Mouse (Mus musculus): ENCODE results near the gene Rab1b. TPM values are rescaled to one million over a fixed set of nuclear protein-coding genes. Genes with fewer than 3 reads are reported as not detected.
A peak's percentile ranks its signal among the peaks of the same experiment; 100 is the strongest.
"Not testable (repeated sequence)": the region's sequence is repeated elsewhere in the genome, so short reads cannot be mapped to it uniquely, and the experiment has no call there.

Rab1b gene
- polyA plus RNA-seq (2015; fragmentation: Nextera tagmentation; extraction: Ambion mirVana): 238 and 242 TPM in 2 replicates

- WGBS: under 1% methylated on average over 46 of the region's 46 CpGs
- Histone ChIP-seq H3K27me3 (no peaks in the 10 kb centered on the region), H3K9me3 (no peaks in the 10 kb centered on the region), H3K27ac (peak within 1 kb of the TSS; percentile 96), H3K36me3 (peaks cover 77% of the 10 kb centered on the region), H3K9ac (replicated peaks) (peak within 1 kb of the TSS; percentile 89), H3K4me2 (replicated peaks) (peak within 1 kb of the TSS; percentile 97), H3K4me1 (replicated peaks) (peaks cover 26% of the 10 kb centered on the region), H3K4me3 (replicated peaks) (peak within 1 kb of the TSS; percentile 73)
- ATAC-seq: peak; percentile 96
These were observed at the start of gene Rab1b for GRCm38 (mm10) chr19:5106731-5107191. Gene Rab1b (minus strand): TSS chr19:5107072.

DNA sequence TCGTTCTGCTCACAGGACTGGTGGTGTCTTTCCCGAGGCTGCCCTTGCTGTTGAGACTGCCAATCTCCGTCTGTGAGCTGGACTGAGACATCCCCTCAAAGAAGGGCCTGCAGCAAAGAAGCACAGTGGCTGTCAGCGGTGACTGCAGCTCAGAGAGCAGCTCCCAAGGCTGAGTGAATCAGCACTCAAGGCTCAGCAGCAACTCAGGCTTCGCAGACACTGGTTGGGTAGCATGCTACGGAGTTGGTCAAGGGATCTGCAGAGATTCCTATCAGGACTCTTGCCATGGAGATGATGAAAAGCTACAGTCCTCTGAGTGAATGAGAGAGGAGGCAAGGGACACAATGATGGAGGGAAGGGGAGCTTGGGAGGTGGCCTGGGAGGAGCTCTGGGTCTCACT lies 45.4 kb upstream of the Rab1b start:
- Histone ChIP-seq H3K4me3 (replicated peaks) (no peak overlapping the region), H3K9ac (replicated peaks) (no peak overlapping the region), H3K27me3 (no peaks in the 10 kb centered on the region), H3K36me3 (peaks cover 31% of the 10 kb centered on the region), H3K4me1 (replicated peaks) (no peaks in the 10 kb centered on the region), H3K4me2 (replicated peaks) (no peak overlapping the region), H3K27ac (no peak overlapping the region), H3K9me3 (no peaks in the 10 kb centered on the region)
- 94% methylated on average over 6 of the region's 6 CpGs for WGBS
- no peak for ATAC-seq

DNA sequence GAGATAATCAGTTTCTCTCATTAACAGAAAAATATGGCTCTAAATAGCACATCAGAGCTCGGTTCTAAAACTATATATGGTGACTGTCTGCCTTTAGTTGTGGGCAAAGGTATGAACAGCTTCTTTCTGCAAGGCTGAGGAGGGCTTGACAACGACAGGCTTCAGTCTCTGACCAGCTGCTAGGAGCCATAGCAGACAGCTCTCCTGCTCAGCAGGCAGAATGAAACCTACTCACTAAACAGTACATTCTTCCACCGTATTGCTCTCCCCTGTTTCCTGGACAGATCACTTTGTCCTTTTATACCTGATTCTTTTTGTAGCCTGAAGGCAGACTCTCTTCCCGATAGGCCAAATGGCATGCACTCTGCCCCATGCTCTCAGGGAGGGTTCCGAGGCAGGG lies 44.9 kb upstream of the Rab1b start:
- Histone ChIP-seq H3K4me3 (replicated peaks) (no peak overlapping the region), H3K4me1 (replicated peaks) (no peaks in the 10 kb centered on the region), H3K27ac (no peak overlapping the region), H3K9ac (replicated peaks) (no peak overlapping the region), H3K9me3 (no peaks in the 10 kb centered on the region), H3K27me3 (no peaks in the 10 kb centered on the region), H3K4me2 (replicated peaks) (no peak overlapping the region), H3K36me3 (peaks cover 31% of the 10 kb centered on the region)
- 86% methylated on average over 5 of the region's 5 CpGs for WGBS
- no peak for ATAC-seq

GRCm38 (mm10) chr19:5151331-5151730 lies 44.5 kb upstream of the Rab1b start:
- ATAC-seq: 0 out of 2 replicates have a peak, but pooled peaks have one; percentile 24
- Histone ChIP-seq H3K36me3 (peaks cover 33% of the 10 kb centered on the region), H3K9ac (replicated peaks) (no peak overlapping the region), H3K27ac (no peak overlapping the region), H3K9me3 (no peaks in the 10 kb centered on the region), H3K27me3 (no peaks in the 10 kb centered on the region), H3K4me3 (replicated peaks) (no peak overlapping the region), H3K4me2 (replicated peaks) (no peak overlapping the region), H3K4me1 (replicated peaks) (no peaks in the 10 kb centered on the region)
- 46% methylated on average over 3 of the region's 3 CpGs for WGBS

GRCm38 (mm10) chr19:5150358-5150757 lies 43.5 kb upstream of the Rab1b start:
- H3K4me2 ChIP-seq (replicated peaks): no peak overlapping the region
- no peak overlapping the region for H3K9ac ChIP-seq (replicated peaks)
- H3K4me1 ChIP-seq (replicated peaks): no peaks in the 10 kb centered on the region
- H3K36me3 ChIP-seq: peaks cover 36% of the 10 kb centered on the region
- no peak for ATAC-seq
- H3K27ac ChIP-seq: no peak overlapping the region
- no peaks in the 10 kb centered on the region for H3K27me3 ChIP-seq
- H3K4me3 ChIP-seq (replicated peaks): no peak overlapping the region
- H3K9me3 ChIP-seq: no peaks in the 10 kb centered on the region
- WGBS: 93% methylated on average over 6 of the region's 6 CpGs

- WGBS: 91% methylated on average over 5 of the region's 6 CpGs
- not testable (repeated sequence) for H3K9me3 ChIP-seq; H3K4me1 ChIP-seq (replicated peaks); ATAC-seq; H3K4me3 ChIP-seq (replicated peaks); H3K4me2 ChIP-seq (replicated peaks); H3K27me3 ChIP-seq; H3K27ac ChIP-seq; H3K9ac ChIP-seq (replicated peaks)
- peaks cover 44% of the 10 kb centered on the region for H3K36me3 ChIP-seq
These were observed 42.2 kb upstream of the Rab1b start for GRCm38 (mm10) chr19:5149041-5149440.

- H3K36me3 ChIP-seq: peaks cover 69% of the 10 kb centered on the region
- no peak overlapping the region for H3K4me2 ChIP-seq (replicated peaks)
- no peaks in the 10 kb centered on the region for H3K27me3 ChIP-seq
- no peaks in the 10 kb centered on the region for H3K4me1 ChIP-seq (replicated peaks)
- H3K4me3 ChIP-seq (replicated peaks): no peak overlapping the region
- no peak overlapping the region for H3K27ac ChIP-seq
- H3K9me3 ChIP-seq: no peaks in the 10 kb centered on the region
- 2% methylated on average over 2 of the region's 2 CpGs for WGBS
- no peak overlapping the region for H3K9ac ChIP-seq (replicated peaks)
- peak; percentile 60; the same call in 1 of the 2 replicates for ATAC-seq
These were observed 32.8 kb upstream of the Rab1b start for GRCm38 (mm10) chr19:5139640-5140039.

- Histone ChIP-seq H3K36me3 (peaks cover 35% of the 10 kb centered on the region), H3K27ac (no peak overlapping the region), H3K4me2 (replicated peaks) (no peak overlapping the region), H3K4me1 (replicated peaks) (no peaks in the 10 kb centered on the region), H3K27me3 (no peaks in the 10 kb centered on the region), H3K9ac (replicated peaks) (no peak overlapping the region), H3K9me3 (no peaks in the 10 kb centered on the region), H3K4me3 (replicated peaks) (no peak overlapping the region)
- 80% methylated on average over 4 of the region's 4 CpGs for WGBS
- no peak for ATAC-seq
These were observed 24.4 kb upstream of the Rab1b start for GRCm38 (mm10) chr19:5131237-5131636.

DNA sequence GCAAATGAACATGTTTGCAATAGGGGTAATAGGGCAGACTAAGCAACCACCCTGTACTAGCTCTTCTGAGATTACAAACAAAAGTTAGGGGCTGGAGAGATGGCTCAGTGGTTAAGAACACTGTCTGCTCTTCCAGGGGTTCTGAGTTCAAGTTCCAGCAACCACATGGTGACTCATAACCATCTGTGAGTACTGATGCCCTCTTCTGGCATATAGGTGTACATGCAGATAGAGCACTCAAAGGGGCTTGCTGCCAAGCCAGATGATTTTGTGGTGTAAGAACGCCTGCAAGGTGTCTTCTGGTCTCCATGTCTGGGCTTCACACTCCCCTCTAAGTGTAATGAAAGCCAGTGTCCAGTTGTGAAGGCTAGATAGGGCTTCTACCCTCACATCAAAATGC lies 22.9 kb upstream of the Rab1b start:
- H3K27me3 ChIP-seq: no peaks in the 10 kb centered on the region
- ATAC-seq: no peak
- H3K9me3 ChIP-seq: no peaks in the 10 kb centered on the region
- peaks cover 20% of the 10 kb centered on the region for H3K36me3 ChIP-seq
- no peak overlapping the region for H3K4me2 ChIP-seq (replicated peaks)
- H3K4me3 ChIP-seq (replicated peaks): no peak overlapping the region
- H3K9ac ChIP-seq (replicated peaks): no peak overlapping the region
- no peaks in the 10 kb centered on the region for H3K4me1 ChIP-seq (replicated peaks)
- 30% methylated on average over 1 of the region's 1 CpGs for WGBS
- H3K27ac ChIP-seq: no peak overlapping the region

GRCm38 (mm10) chr19:5124055-5124614 lies 17.3 kb upstream of the Rab1b start:
- no peak for ATAC-seq
- 69% methylated on average over 7 of the region's 7 CpGs for WGBS

GRCm38 (mm10) chr19:5123241-5123640 lies 16.4 kb upstream of the Rab1b start:
- no peak overlapping the region for H3K4me2 ChIP-seq (replicated peaks)
- H3K4me1 ChIP-seq (replicated peaks): peaks cover 8% of the 10 kb centered on the region
- no peaks in the 10 kb centered on the region for H3K9me3 ChIP-seq
- no peak overlapping the region for H3K9ac ChIP-seq (replicated peaks)
- no peaks in the 10 kb centered on the region for H3K36me3 ChIP-seq
- 86% methylated on average over 3 of the region's 3 CpGs for WGBS
- H3K4me3 ChIP-seq (replicated peaks): no peak overlapping the region
- ATAC-seq: no peak
- no peak overlapping the region for H3K27ac ChIP-seq
- no peaks in the 10 kb centered on the region for H3K27me3 ChIP-seq

More at GRCm38 (mm10) chr19:5124055-5124614, 17.3 kb upstream of the Rab1b start:
- Histone ChIP-seq H3K4me1 (replicated peaks) (peaks cover under 1% of the 10 kb centered on the region), H3K4me3 (replicated peaks) (no peak overlapping the region), H3K9ac (replicated peaks) (no peak overlapping the region), H3K4me2 (replicated peaks) (no peak overlapping the region), H3K27me3 (no peaks in the 10 kb centered on the region), H3K36me3 (no peaks in the 10 kb centered on the region), H3K9me3 (no peaks in the 10 kb centered on the region), H3K27ac (no peak overlapping the region)

- peaks cover 8% of the 10 kb centered on the region for H3K4me1 ChIP-seq (replicated peaks)
- H3K4me2 ChIP-seq (replicated peaks): no peak overlapping the region
- H3K27ac ChIP-seq: no peak overlapping the region
- H3K27me3 ChIP-seq: no peaks in the 10 kb centered on the region
- ATAC-seq: no peak
- 67% methylated on average over 10 of the region's 10 CpGs for WGBS
- H3K36me3 ChIP-seq: no peaks in the 10 kb centered on the region
- no peaks in the 10 kb centered on the region for H3K9me3 ChIP-seq
- no peak overlapping the region for H3K9ac ChIP-seq (replicated peaks)
- H3K4me3 ChIP-seq (replicated peaks): no peak overlapping the region
These were observed 15.6 kb upstream of the Rab1b start for GRCm38 (mm10) chr19:5122492-5122891.

DNA sequence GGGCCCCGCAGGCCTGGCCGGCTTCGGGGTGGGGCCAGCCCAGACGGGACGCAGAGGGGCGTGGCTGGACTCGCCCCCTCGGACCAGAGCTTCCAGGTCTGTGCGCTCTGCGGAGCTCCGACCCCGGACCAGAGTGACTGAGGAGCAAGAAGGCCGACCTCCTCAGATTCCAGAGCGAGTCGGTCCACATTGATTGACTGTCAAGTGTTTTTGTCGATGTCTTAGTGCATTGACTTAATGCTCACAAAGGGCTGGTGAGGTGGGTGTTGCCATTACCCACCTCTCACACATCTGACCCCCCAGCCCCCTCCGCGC lies 11.5 kb upstream of the Rab1b start, which contains the start of gene Klc2:
Klc2 (minus strand) TSS at position 177 of the 315 bp plus-strand sequence.
- H3K4me2 ChIP-seq (replicated peaks): peak within 1 kb of the TSS; percentile 91
- no peaks in the 10 kb centered on the region for H3K27me3 ChIP-seq
- H3K9ac ChIP-seq (replicated peaks): peak within 1 kb of the TSS; percentile 90
- peaks cover 14% of the 10 kb centered on the region for H3K36me3 ChIP-seq
- H3K27ac ChIP-seq: peak within 1 kb of the TSS; percentile 96
- no peaks in the 10 kb centered on the region for H3K9me3 ChIP-seq
- H3K4me1 ChIP-seq (replicated peaks): peaks cover 20% of the 10 kb centered on the region
- ATAC-seq: peak; percentile 92; the same call in 1 of the 2 replicates
- WGBS: 1% methylated on average over 18 of the region's 18 CpGs
- peak within 1 kb of the TSS; percentile 91 for H3K4me3 ChIP-seq (replicated peaks)

Data from midbrain, embryonic 13.5 days (tissue).